Mouse (Mus musculus): ENCODE measurements at regions not wholly inside any gene's neighbourhood (a gene's known extent, or its start where the extent isn't known, plus 50 kb on each side); places are given as distances from the start of the nearest gene placed in this dataset.

- WGBS: 62% methylated on average over 9 of the region's 9 CpGs
- Histone ChIP-seq H3K27ac (ENCODE audit: control insufficient read depth, insufficient read depth, low read length) (no peak overlapping the region), H3K4me1 (replicated peaks; ENCODE audit: control insufficient read depth, insufficient read depth, low read length) (no peaks in the 10 kb centered on the region), H3K36me3 (ENCODE audit: control insufficient read depth, insufficient read depth, low read length) (no peaks in the 10 kb centered on the region), H3K4me3 (ENCODE audit: control insufficient read depth, insufficient read depth, low read length) (no peak overlapping the region), H3K27me3 (ENCODE audit: control insufficient read depth, insufficient read depth, low read length) (no peaks in the 10 kb centered on the region)
- no peak for TF ChIP-seq CTCF (IDR thresholded peaks at IDR 0.05; ENCODE audit: borderline replicate concordance, control insufficient read depth, extremely low read depth, insufficient read depth, low read length, poor library complexity)
- TF ChIP-seq POLR2A (IDR thresholded peaks at IDR 0.05; ENCODE audit: control insufficient read depth, extremely low read depth, insufficient read depth, low read length, poor library complexity): no peak
- DNase-seq: no peak
These were observed 158.8 kb upstream of the Igsf21 start for GRCm38 (mm10) chr4:140405427-140405826.

GRCm38 (mm10) chr4:140403128-140403527 lies 156.5 kb upstream of the Igsf21 start:
- H3K36me3 ChIP-seq (ENCODE audit: control insufficient read depth, insufficient read depth, low read length): no peaks in the 10 kb centered on the region
- H3K27ac ChIP-seq (ENCODE audit: control insufficient read depth, insufficient read depth, low read length): no peak overlapping the region
- TF ChIP-seq CTCF (IDR thresholded peaks at IDR 0.05; ENCODE audit: borderline replicate concordance, control insufficient read depth, extremely low read depth, insufficient read depth, low read length, poor library complexity): no peak
- TF ChIP-seq POLR2A (IDR thresholded peaks at IDR 0.05; ENCODE audit: control insufficient read depth, extremely low read depth, insufficient read depth, low read length, poor library complexity): no peak
- WGBS: 52% methylated on average over 8 of the region's 8 CpGs
- H3K4me3 ChIP-seq (ENCODE audit: control insufficient read depth, insufficient read depth, low read length): no peak overlapping the region
- H3K27me3 ChIP-seq (ENCODE audit: control insufficient read depth, insufficient read depth, low read length): no peaks in the 10 kb centered on the region
- DNase-seq: no peak
- no peaks in the 10 kb centered on the region for H3K4me1 ChIP-seq (replicated peaks; ENCODE audit: control insufficient read depth, insufficient read depth, low read length)

GRCm38 (mm10) chr4:140402319-140402718 lies 155.7 kb upstream of the Igsf21 start:
- H3K36me3 ChIP-seq (ENCODE audit: control insufficient read depth, insufficient read depth, low read length): no peaks in the 10 kb centered on the region
- WGBS: 84% methylated on average over 7 of the region's 7 CpGs
- H3K4me3 ChIP-seq (ENCODE audit: control insufficient read depth, insufficient read depth, low read length): no peak overlapping the region
- TF ChIP-seq POLR2A (IDR thresholded peaks at IDR 0.05; ENCODE audit: control insufficient read depth, extremely low read depth, insufficient read depth, low read length, poor library complexity): no peak
- no peak for TF ChIP-seq CTCF (IDR thresholded peaks at IDR 0.05; ENCODE audit: borderline replicate concordance, control insufficient read depth, extremely low read depth, insufficient read depth, low read length, poor library complexity)
- no peaks in the 10 kb centered on the region for H3K4me1 ChIP-seq (replicated peaks; ENCODE audit: control insufficient read depth, insufficient read depth, low read length)
- H3K27me3 ChIP-seq (ENCODE audit: control insufficient read depth, insufficient read depth, low read length): no peaks in the 10 kb centered on the region
- H3K27ac ChIP-seq (ENCODE audit: control insufficient read depth, insufficient read depth, low read length): no peak overlapping the region
- DNase-seq: no peak

GRCm38 (mm10) chr4:140401632-140402031 lies 155.0 kb upstream of the Igsf21 start:
- H3K27ac ChIP-seq (ENCODE audit: control insufficient read depth, insufficient read depth, low read length): no peak overlapping the region
- no peaks in the 10 kb centered on the region for H3K4me1 ChIP-seq (replicated peaks; ENCODE audit: control insufficient read depth, insufficient read depth, low read length)
- WGBS: 94% methylated on average over 10 of the region's 10 CpGs
- H3K27me3 ChIP-seq (ENCODE audit: control insufficient read depth, insufficient read depth, low read length): no peaks in the 10 kb centered on the region
- TF ChIP-seq CTCF (IDR thresholded peaks at IDR 0.05; ENCODE audit: borderline replicate concordance, control insufficient read depth, extremely low read depth, insufficient read depth, low read length, poor library complexity) (no peak), POLR2A (IDR thresholded peaks at IDR 0.05; ENCODE audit: control insufficient read depth, extremely low read depth, insufficient read depth, low read length, poor library complexity) (no peak)
- H3K4me3 ChIP-seq (ENCODE audit: control insufficient read depth, insufficient read depth, low read length): no peak overlapping the region
- H3K36me3 ChIP-seq (ENCODE audit: control insufficient read depth, insufficient read depth, low read length): no peaks in the 10 kb centered on the region
- no peak for DNase-seq

- WGBS: 85% methylated on average over 8 of the region's 8 CpGs
- no peak for TF ChIP-seq POLR2A (IDR thresholded peaks at IDR 0.05; ENCODE audit: control insufficient read depth, extremely low read depth, insufficient read depth, low read length, poor library complexity)
- TF ChIP-seq CTCF (IDR thresholded peaks at IDR 0.05; ENCODE audit: borderline replicate concordance, control insufficient read depth, extremely low read depth, insufficient read depth, low read length, poor library complexity): no peak
- Histone ChIP-seq H3K27me3 (ENCODE audit: control insufficient read depth, insufficient read depth, low read length) (no peaks in the 10 kb centered on the region), H3K4me1 (replicated peaks; ENCODE audit: control insufficient read depth, insufficient read depth, low read length) (no peaks in the 10 kb centered on the region), H3K27ac (ENCODE audit: control insufficient read depth, insufficient read depth, low read length) (no peak overlapping the region), H3K36me3 (ENCODE audit: control insufficient read depth, insufficient read depth, low read length) (no peaks in the 10 kb centered on the region), H3K4me3 (ENCODE audit: control insufficient read depth, insufficient read depth, low read length) (no peak overlapping the region)
- DNase-seq: no peak
These were observed 150.0 kb upstream of the Igsf21 start for GRCm38 (mm10) chr4:140396548-140396947.

- WGBS: 72% methylated on average over 7 of the region's 7 CpGs
- no peaks in the 10 kb centered on the region for H3K27me3 ChIP-seq (ENCODE audit: control insufficient read depth, insufficient read depth, low read length)
- no peak overlapping the region for H3K27ac ChIP-seq (ENCODE audit: control insufficient read depth, insufficient read depth, low read length)
- TF ChIP-seq POLR2A (IDR thresholded peaks at IDR 0.05; ENCODE audit: control insufficient read depth, extremely low read depth, insufficient read depth, low read length, poor library complexity): no peak
- no peak for TF ChIP-seq CTCF (IDR thresholded peaks at IDR 0.05; ENCODE audit: borderline replicate concordance, control insufficient read depth, extremely low read depth, insufficient read depth, low read length, poor library complexity)
- no peaks in the 10 kb centered on the region for H3K36me3 ChIP-seq (ENCODE audit: control insufficient read depth, insufficient read depth, low read length)
- no peak overlapping the region for H3K4me3 ChIP-seq (ENCODE audit: control insufficient read depth, insufficient read depth, low read length)
- no peak for DNase-seq
- no peaks in the 10 kb centered on the region for H3K4me1 ChIP-seq (replicated peaks; ENCODE audit: control insufficient read depth, insufficient read depth, low read length)
These were observed 145.7 kb upstream of the Igsf21 start for GRCm38 (mm10) chr4:140392290-140392689.

GRCm38 (mm10) chr4:140390684-140391234 lies 144.2 kb upstream of the Igsf21 start:
- no peak for DNase-seq
- WGBS: 51% methylated on average over 12 of the region's 12 CpGs
- no peaks in the 10 kb centered on the region for H3K4me1 ChIP-seq (replicated peaks; ENCODE audit: control insufficient read depth, insufficient read depth, low read length)
- H3K27ac ChIP-seq (ENCODE audit: control insufficient read depth, insufficient read depth, low read length): no peak overlapping the region
- H3K27me3 ChIP-seq (ENCODE audit: control insufficient read depth, insufficient read depth, low read length): no peaks in the 10 kb centered on the region
- no peak overlapping the region for H3K4me3 ChIP-seq (ENCODE audit: control insufficient read depth, insufficient read depth, low read length)
- no peak for TF ChIP-seq POLR2A (IDR thresholded peaks at IDR 0.05; ENCODE audit: control insufficient read depth, extremely low read depth, insufficient read depth, low read length, poor library complexity)
- no peak for TF ChIP-seq CTCF (IDR thresholded peaks at IDR 0.05; ENCODE audit: borderline replicate concordance, control insufficient read depth, extremely low read depth, insufficient read depth, low read length, poor library complexity)
- H3K36me3 ChIP-seq (ENCODE audit: control insufficient read depth, insufficient read depth, low read length): no peaks in the 10 kb centered on the region
